Mouse (Mus musculus) NIH3T3 (cell line): ENCODE results near the gene Bad.

Experiments used
- DNase-seq: peaks from one replicate; pipeline ENCODE4 v3.0.0-alpha.2; 2012; ENCODE audit warnings: low read depth

The Bad gene

GRCm38 (mm10) chr19:6968491-6969271 lies 27.0 kb downstream of the Bad start:
- DNase-seq, result peak; percentile 63

- DNase-seq, result no peak
These were observed 27.6 kb downstream of the Bad start for GRCm38 (mm10) chr19:6969291-6969664.

- DNase-seq, result peak; percentile 92
These were observed 28.2 kb downstream of the Bad start for GRCm38 (mm10) chr19:6969665-6970381.

GRCm38 (mm10) chr19:6970460-6971085 lies 28.9 kb downstream of the Bad start:
- peak; percentile 38 for DNase-seq

- no peak for DNase-seq
These were observed 30.0 kb downstream of the Bad start for GRCm38 (mm10) chr19:6971644-6972043.

GRCm38 (mm10) chr19:6972247-6972917 lies 30.7 kb downstream of the Bad start:
- no peak for DNase-seq

GRCm38 (mm10) chr19:6973581-6974190 lies 32.0 kb downstream of the Bad start:
- no peak for DNase-seq

GRCm38 (mm10) chr19:6974211-6975205 lies 32.8 kb downstream of the Bad start, which contains the start of gene Ppp1r14b:
Gene Ppp1r14b, plus strand, starts transcription at chr19:6974968.
- peak; percentile 93 for DNase-seq

GRCm38 (mm10) chr19:6975537-6976521 lies 34.2 kb downstream of the Bad start, which contains the start of gene Plcb3:
Gene Plcb3, minus strand, starts transcription at chr19:6976470.
- peak; percentile 84 for DNase-seq

GRCm38 (mm10) chr19:6977759-6978638 lies 36.3 kb downstream of the Bad start:
- no peak for DNase-seq

GRCm38 (mm10) chr19:6978639-6978974 lies 36.9 kb downstream of the Bad start:
- no peak for DNase-seq

GRCm38 (mm10) chr19:6979001-6979479 lies 37.4 kb downstream of the Bad start:
- DNase-seq, result peak; percentile 71

- DNase-seq, result peak; percentile 100
These were observed 38.1 kb downstream of the Bad start for GRCm38 (mm10) chr19:6979486-6980380.

- DNase-seq, result peak; percentile 100
These were observed 38.9 kb downstream of the Bad start, which contains the start of gene Fkbp2 for GRCm38 (mm10) chr19:6980381-6981093. Gene Fkbp2, minus strand, starts transcription at chr19:6980501.

- DNase-seq, result no peak
These were observed 39.8 kb downstream of the Bad start for GRCm38 (mm10) chr19:6981465-6981864.

GRCm38 (mm10) chr19:6983621-6984020 lies 42.0 kb downstream of the Bad start:
- DNase-seq, result no peak
